Mouse (Mus musculus): ENCODE data around the gene Oaz1.

DNA sequence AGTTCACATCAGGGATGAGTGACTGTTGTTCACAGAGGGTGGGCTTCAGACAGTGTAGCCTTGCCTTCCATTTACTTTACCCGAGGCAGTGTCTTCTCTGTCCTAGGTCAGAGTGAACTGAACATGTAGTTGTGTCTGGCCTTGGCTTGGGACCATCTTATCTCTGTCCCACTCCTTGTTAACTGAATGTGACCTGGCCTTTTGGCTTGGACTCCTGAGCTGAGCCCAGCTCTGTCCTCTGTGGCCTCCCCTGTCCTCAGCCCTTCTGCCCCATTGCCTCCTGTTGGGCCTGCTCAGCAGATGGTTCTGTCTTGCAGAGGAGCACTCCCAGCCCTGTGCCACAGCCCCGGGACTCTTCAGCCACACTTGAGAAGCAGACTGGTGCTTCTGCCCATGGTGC, 38.9 kb upstream of the Oaz1 start:
- no peak for TF ChIP-seq POLR2A (IDR thresholded peaks at IDR 0.05; ENCODE audit: borderline replicate concordance, control insufficient read depth, low read depth, low read length)
- no peak for TF ChIP-seq CTCF (IDR thresholded peaks at IDR 0.05; ENCODE audit: control insufficient read depth, insufficient read depth, low read length)
